Mouse (Mus musculus) olfactory bulb, adult 2 months (tissue): ENCODE results near the gene Tenm3. TPM values are rescaled to one million over a fixed set of nuclear protein-coding genes. Genes with fewer than 3 reads are reported as not detected.
A peak's percentile ranks its signal among the peaks of the same experiment; 100 is the strongest.

Experiments
- H3K27ac ChIP-seq: fragments of 200-500 bp; 2 replicates; pipeline ENCODE4 v1.5.1; 2012; ENCODE audit warnings: low read depth, low read length; ENCODE audit not compliant: insufficient read depth
- H3K4me1 ChIP-seq: fragments of 200-500 bp; 2 replicates; pipeline ENCODE4 v1.6.1; 2012; ENCODE audit warnings: low read length; ENCODE audit not compliant: control insufficient read depth, insufficient read depth
- H3K4me3 ChIP-seq: fragments of 200-500 bp; 2 replicates; pipeline ENCODE4 v1.5.1; 2012; ENCODE audit warnings: mild to moderate bottlenecking, low read depth, low read length, moderate library complexity; ENCODE audit not compliant: insufficient read depth
- CTCF ChIP-seq: fragments of 200-500 bp; IDR thresholded peaks from 2 replicates; pipeline ENCODE4 v1.5.1; 2012; ENCODE audit warnings: low read depth, mild to moderate bottlenecking, low read length, moderate library complexity; ENCODE audit not compliant: insufficient read depth
- POLR2A ChIP-seq: fragments of 200-500 bp; IDR thresholded peaks from 2 replicates; pipeline ENCODE4 v1.6.1; 2012; ENCODE audit warnings: mild to moderate bottlenecking, low read depth, low read length, moderate library complexity; ENCODE audit not compliant: insufficient read depth
- WGBS: fragments of 180-500 bp; shearing (Covaris S2); methylation state at CpG from one replicate; pipeline ENCODE4 v1.1.7; 2018; 5-methylcytosine and 5-hydroxymethylcytosine counted together
- polyA plus RNA-seq: library from polyadenylated mRNA; stranded (reverse); fragments of >200 nt; gene quantifications from 2 replicates; pipeline ENCODE4 v1.2.4, GENCODE M21; 2012; ENCODE audit warnings: low replicate concordance; ENCODE audit not compliant: missing spikeins, insufficient read depth, insufficient read length

Gene Tenm3
- polyA plus RNA-seq, 1 experiment, result 52.2 TPM

- H3K27ac ChIP-seq, result no peak overlapping the region
- TF ChIP-seq CTCF (no peak), POLR2A (no peak)
- H3K4me1 ChIP-seq, result no peaks in the 10 kb centered on the region
- 13% methylated on average over 23 of the region's 23 CpGs for WGBS
- peak overlapping the region; percentile 45 for H3K4me3 ChIP-seq
Measured at GRCm38 (mm10) chr8:48740147-48740881, 103.4 kb downstream of the Tenm3 start.

GRCm38 (mm10) chr8:48733731-48734130, 110.0 kb downstream of the Tenm3 start:
- no peaks in the 10 kb centered on the region for H3K4me1 ChIP-seq
- 89% methylated on average over 10 of the region's 10 CpGs for WGBS

GRCm38 (mm10) chr8:48733057-48733456, 110.7 kb downstream of the Tenm3 start:
- Histone ChIP-seq H3K4me1 (no peaks in the 10 kb centered on the region), H3K4me3 (no peak overlapping the region), H3K27ac (no peak overlapping the region)
- 93% methylated on average over 4 of the region's 4 CpGs for WGBS
- TF ChIP-seq CTCF, result no peak
- TF ChIP-seq POLR2A, result no peak

More at GRCm38 (mm10) chr8:48733731-48734130, 110.0 kb downstream of the Tenm3 start:
- no peak overlapping the region for H3K4me3 ChIP-seq
- no peak overlapping the region for H3K27ac ChIP-seq
- no peak for TF ChIP-seq CTCF
- no peak for TF ChIP-seq POLR2A

GRCm38 (mm10) chr8:48730701-48731100, 113.0 kb downstream of the Tenm3 start:
- TF ChIP-seq CTCF (no peak), POLR2A (no peak)
- H3K4me3 ChIP-seq, result no peak overlapping the region

GRCm38 (mm10) chr8:48728833-48729690, 114.7 kb downstream of the Tenm3 start:
- Histone ChIP-seq H3K4me1 (no peaks in the 10 kb centered on the region), H3K4me3 (no peak overlapping the region), H3K27ac (no peak overlapping the region)
- TF ChIP-seq POLR2A (no peak), CTCF (no peak)
- WGBS, result 91% methylated on average over 21 of the region's 21 CpGs

More at GRCm38 (mm10) chr8:48730701-48731100, 113.0 kb downstream of the Tenm3 start:
- H3K4me1 ChIP-seq, result no peaks in the 10 kb centered on the region
- no peak overlapping the region for H3K27ac ChIP-seq
- whole genome bisulfite sequencing, result 80% methylated on average over 6 of the region's 6 CpGs

GRCm38 (mm10) chr8:48728006-48728405, 115.7 kb downstream of the Tenm3 start:
- no peak for TF ChIP-seq POLR2A
- TF ChIP-seq CTCF, result no peak
- Histone ChIP-seq H3K27ac (no peak overlapping the region), H3K4me1 (no peaks in the 10 kb centered on the region), H3K4me3 (no peak overlapping the region)
- WGBS, result 96% methylated on average over 6 of the region's 6 CpGs

GRCm38 (mm10) chr8:48722744-48723143, 121.0 kb downstream of the Tenm3 start:
- WGBS, result 67% methylated on average over 14 of the region's 14 CpGs
- no peak for TF ChIP-seq POLR2A
- no peak for TF ChIP-seq CTCF
- Histone ChIP-seq H3K4me3 (no peak overlapping the region), H3K4me1 (0 out of 2 replicates have a peak, but pooled peaks cover 4% of the 10 kb centered on the region), H3K27ac (no peak overlapping the region)

- WGBS, result 88% methylated on average over 7 of the region's 7 CpGs
- no peak for TF ChIP-seq CTCF
- no peak for TF ChIP-seq POLR2A
Measured at GRCm38 (mm10) chr8:48722318-48722717, 121.4 kb downstream of the Tenm3 start.

GRCm38 (mm10) chr8:48721376-48721775, 122.4 kb downstream of the Tenm3 start:
- Histone ChIP-seq H3K4me1 (0 out of 2 replicates have a peak, but pooled peaks cover 4% of the 10 kb centered on the region), H3K27ac (no peak overlapping the region), H3K4me3 (no peak overlapping the region)
- TF ChIP-seq POLR2A, result no peak
- no peak for TF ChIP-seq CTCF
- WGBS, result 64% methylated on average over 12 of the region's 12 CpGs

More at GRCm38 (mm10) chr8:48722318-48722717, 121.4 kb downstream of the Tenm3 start:
- 0 out of 2 replicates have a peak, but pooled peaks cover 4% of the 10 kb centered on the region for H3K4me1 ChIP-seq
- H3K27ac ChIP-seq, result no peak overlapping the region
- H3K4me3 ChIP-seq, result no peak overlapping the region
